In the genomic region with DNA sequence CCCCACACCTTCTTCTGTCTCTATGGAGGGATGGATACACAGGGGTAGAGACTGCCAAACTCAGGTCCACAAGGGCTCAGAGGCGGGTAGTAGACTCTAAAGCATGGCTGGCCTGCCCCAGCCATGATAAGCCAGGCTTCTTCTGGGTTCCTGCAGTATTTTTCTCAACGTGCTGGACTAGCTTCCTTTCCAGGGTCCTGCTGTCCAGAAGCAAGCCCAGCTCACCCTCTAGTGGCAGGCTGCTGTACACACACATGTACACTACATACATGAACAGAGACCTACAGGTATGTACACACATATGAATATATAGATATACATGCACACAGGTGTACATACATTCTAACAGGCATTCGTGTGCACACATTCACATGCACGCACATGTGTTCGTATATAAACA, we compare ENCODE assay signal across 8 mouse cellular contexts.
A peak's percentile ranks its signal among the peaks of the same experiment; 100 is the strongest.
DNase-seq lines count a peak whose midpoint lies in the region; ATAC-seq and TF ChIP-seq lines count a peak whose summit lies in the region.

No protein-coding gene starts in this region.

- TF ChIP-seq EP300 in heart, postnatal 0 days (IDR thresholded peaks at IDR 0.05; ENCODE audit: low read depth), result no peak

- no peaks in the 10 kb centered on the region for H3K9me3 ChIP-seq in heart, postnatal 0 days (replicated peaks; ENCODE audit: control insufficient read depth, low read length)
- no peaks in the 10 kb centered on the region for H3K9me3 ChIP-seq in heart, embryonic 10.5 days
- H3K9me3 ChIP-seq in hindbrain, embryonic 16.5 days (ENCODE audit: control insufficient read depth, low read length), result no peaks in the 10 kb centered on the region

- WGBS in heart, postnatal 0 days, result 58% methylated on average over 5 of the region's 5 CpGs
- 63% methylated on average over 5 of the region's 5 CpGs for WGBS in heart, embryonic 10.5 days
- WGBS in hindbrain, embryonic 16.5 days, result 63% methylated on average over 5 of the region's 5 CpGs

- peaks cover 5% of the 10 kb centered on the region; the same call in 1 of the 2 replicates for H3K4me1 ChIP-seq in heart, postnatal 0 days (ENCODE audit: control insufficient read depth, insufficient read depth)
- H3K4me1 ChIP-seq in heart, embryonic 10.5 days, result peaks cover 5% of the 10 kb centered on the region
- H3K4me1 ChIP-seq in hindbrain, embryonic 16.5 days (ENCODE audit: control insufficient read depth, insufficient read depth, low read depth, low read length), result peaks cover 10% of the 10 kb centered on the region

- no peaks in the 10 kb centered on the region for H3K36me3 ChIP-seq in heart, postnatal 0 days (replicated peaks; ENCODE audit: control insufficient read depth, insufficient read depth, low read length)
- no peaks in the 10 kb centered on the region for H3K36me3 ChIP-seq in heart, embryonic 10.5 days
- no peaks in the 10 kb centered on the region for H3K36me3 ChIP-seq in hindbrain, embryonic 16.5 days (ENCODE audit: control insufficient read depth, insufficient read depth, low read length)

- no peak for ATAC-seq in heart, postnatal 0 days (ENCODE audit: insufficient read depth, low read depth)
- peak; percentile 53 for ATAC-seq in Patski
- peak; percentile 35; the same call in 1 of the 2 replicates for ATAC-seq in hindbrain, embryonic 16.5 days

- CTCF ChIA-PET in Patski (lab: Charles Lee), result interaction anchor here (1.0 to 4.2 kb wide), 2 partner anchors 9 to 193 kb away, joined by 3 to 12 read pairs; no protein-coding TSS in a partner anchor

- no peaks in the 10 kb centered on the region for H3K27me3 ChIP-seq in heart, postnatal 0 days (ENCODE audit: control insufficient read depth, insufficient read depth, low read length)
- H3K27me3 ChIP-seq in heart, embryonic 10.5 days (ENCODE audit: insufficient read depth, poor library complexity, severe bottlenecking), result peaks cover 21% of the 10 kb centered on the region
- H3K27me3 ChIP-seq in Patski, result no peaks in the 10 kb centered on the region
- H3K27me3 ChIP-seq in hindbrain, embryonic 16.5 days (replicated peaks; ENCODE audit: control insufficient read depth, insufficient read depth, low read length), result no peaks in the 10 kb centered on the region

- H3K4me2 ChIP-seq in heart, postnatal 0 days (ENCODE audit: low read depth, low read length), result no peak overlapping the region
- H3K4me2 ChIP-seq in hindbrain, embryonic 16.5 days (ENCODE audit: low read length), result no peak overlapping the region

- POLR2A ChIA-PET in Patski (lab: Charles Lee), result no interaction called here

- no peak overlapping the region for H3K27ac ChIP-seq in heart, postnatal 0 days (ENCODE audit: low read depth)
- no peak overlapping the region for H3K27ac ChIP-seq in heart, embryonic 10.5 days
- H3K27ac ChIP-seq in hindbrain, embryonic 16.5 days (ENCODE audit: low read depth, low read length), result no peak overlapping the region

- TF ChIP-seq CTCF in heart, postnatal 0 days (IDR thresholded peaks at IDR 0.05; ENCODE audit: low read depth), result peak; percentile 81
- peak; percentile 71 for TF ChIP-seq CTCF in Patski (IDR thresholded peaks at IDR 0.05)

- no peak overlapping the region for H3K4me3 ChIP-seq in heart, postnatal 0 days (ENCODE audit: low read depth, low read length)
- H3K4me3 ChIP-seq in heart, embryonic 10.5 days, result no peak overlapping the region
- H3K4me3 ChIP-seq in hindbrain, embryonic 16.5 days (ENCODE audit: low read length), result no peak overlapping the region

- in situ Hi-C loops in Patski (cut with MboI; ENCODE audit: low pct_unique_long_range_greater_than_20kb), result loop anchor here (10.0 kb wide), 2 partner anchors 1368 to 1448 kb away; no protein-coding TSS in a partner anchor

- DNase-seq in heart, postnatal 0 days (ENCODE audit: low spot score), result peak; percentile 50
- DNase-seq in heart, embryonic 10.5 days (ENCODE audit: low spot score), result no peak
- DNase-seq in 416B (ENCODE audit: low read depth), result peak; percentile 43
- no peak for DNase-seq in Patski (ENCODE audit: low read depth, low spot score)
- DNase-seq in lung, postnatal 10 days, result peak; percentile 48
- DNase-seq in spleen, postnatal 10 days (ENCODE audit: low spot score in 2 of 2), result no peak
- DNase-seq in urinary bladder, adult 18-20 months (ENCODE audit: low spot score in 2 of 2), result no peak

- H3K9ac ChIP-seq in heart, postnatal 0 days (replicated peaks; ENCODE audit: low read depth, low read length), result no peak overlapping the region
- no peak overlapping the region for H3K9ac ChIP-seq in hindbrain, embryonic 16.5 days (ENCODE audit: low read depth, low read length)

Comparison
In these comparisons a context has a peak if more than half of its experiments do, and no peak if none do; other contexts are left out.
1. DNase-seq: peak in heart, postnatal 0 days (single experiment), 416B (single experiment) and lung, postnatal 10 days (single experiment); none in heart, embryonic 10.5 days (single experiment), Patski (single experiment), spleen, postnatal 10 days (0 of 2) and urinary bladder, adult 18-20 months (0 of 2).